Mouse (Mus musculus) stomach, postnatal 0 days (tissue): ENCODE data around the gene Sgms1.

Source experiments
- CTCF ChIP-seq: IDR thresholded peaks from 2 replicates; pipeline ENCODE4 v1.5.1; 2016; ENCODE audit warnings: antibody characterized with exemption, low read depth, mild to moderate bottlenecking, moderate library complexity
- EP300 ChIP-seq: optimal IDR thresholded peaks from 2 replicates; pipeline ENCODE3; 2016; ENCODE audit warnings: antibody characterized with exemption

DNA sequence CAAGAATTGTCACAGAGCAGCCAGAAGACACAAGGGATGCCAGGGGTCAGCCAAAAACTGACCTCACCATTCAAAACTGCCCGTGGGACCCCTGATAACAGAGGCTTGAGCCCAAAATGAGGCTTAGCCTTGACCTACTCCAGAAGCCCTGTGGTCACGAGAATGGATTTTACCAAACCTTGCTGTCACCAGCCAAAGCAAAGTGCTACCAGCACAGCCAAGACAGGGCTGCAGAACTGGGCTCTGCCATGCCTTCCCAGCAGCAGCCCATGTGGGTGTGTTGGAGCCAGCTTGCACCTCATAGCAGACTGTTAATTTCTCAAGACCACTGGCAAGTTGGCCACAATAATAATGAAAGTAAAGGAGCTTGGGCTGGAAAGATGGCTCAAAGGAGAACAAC lies 168.5 kb downstream of the Sgms1 start:
- TF ChIP-seq CTCF: no peak
- no peak for TF ChIP-seq EP300
